In genomic region chr1:67122797-67123196, GRCm38 (mm10) we compare ENCODE assay signal across 16 mouse cellular contexts. TPM values are rescaled to one million over a fixed set of nuclear protein-coding genes. Genes with fewer than 3 reads are reported as not detected.
"Had no signal": no experiment of that assay in that cellular context is flagged by ENCODE, and none has a peak within 500 bp of the region (broad histone marks: within the 10 kb centered on the region; RNA-seq: fewer than 3 reads in every experiment).

Gene Cps1, plus strand, starts transcription at chr1:67123026.

- H3K27me3 ChIP-seq: limb, embryonic 15.5 days; midbrain, embryonic 12.5 days; neural tube, embryonic 13.5 days had no signal

- H3K4me1 ChIP-seq: limb, embryonic 15.5 days; midbrain, embryonic 12.5 days; neural tube, embryonic 13.5 days had no signal

- DNase-seq: kidney, adult 2 months; kidney, postnatal 25 days; layer of hippocampus, adult 9-11 months; layer of hippocampus, postnatal 36 days; lung, embryonic 14.5 days; lung, postnatal 10 days; retina, postnatal 1 day; right cerebral cortex, postnatal 4 days; thymus, adult 18-20 months; thymus, postnatal 25 days had no signal

- H3K9me3 ChIP-seq: limb, embryonic 15.5 days; midbrain, embryonic 12.5 days; neural tube, embryonic 13.5 days had no signal

- H3K36me3 ChIP-seq: limb, embryonic 15.5 days; midbrain, embryonic 12.5 days; neural tube, embryonic 13.5 days had no signal

- H3K4me2 ChIP-seq: limb, embryonic 15.5 days; lung, embryonic 14.5 days; midbrain, embryonic 12.5 days; neural tube, embryonic 13.5 days had no signal

- H3K4me3 ChIP-seq: limb, embryonic 15.5 days; midbrain, embryonic 12.5 days; neural tube, embryonic 13.5 days had no signal

- H3K9ac ChIP-seq: limb, embryonic 15.5 days; lung, embryonic 14.5 days; midbrain, embryonic 12.5 days; neural tube, embryonic 13.5 days had no signal

- ATAC-seq: midbrain, embryonic 16.5 days had no signal

- H3K27ac ChIP-seq: limb, embryonic 15.5 days; macrophage; midbrain, embryonic 12.5 days; neural tube, embryonic 13.5 days had no signal

RNA-seq across cellular contexts. Expression of gene Cps1, which starts in this region (rescaled TPM):
- total RNA-seq: megakaryocyte-erythroid progenitor cell, adult 5-6 weeks had no signal
- polyA plus RNA-seq: kidney, adult 2 months; macrophage had no signal
